8 mouse cellular contexts compared by ENCODE assay signal in the genomic region with DNA sequence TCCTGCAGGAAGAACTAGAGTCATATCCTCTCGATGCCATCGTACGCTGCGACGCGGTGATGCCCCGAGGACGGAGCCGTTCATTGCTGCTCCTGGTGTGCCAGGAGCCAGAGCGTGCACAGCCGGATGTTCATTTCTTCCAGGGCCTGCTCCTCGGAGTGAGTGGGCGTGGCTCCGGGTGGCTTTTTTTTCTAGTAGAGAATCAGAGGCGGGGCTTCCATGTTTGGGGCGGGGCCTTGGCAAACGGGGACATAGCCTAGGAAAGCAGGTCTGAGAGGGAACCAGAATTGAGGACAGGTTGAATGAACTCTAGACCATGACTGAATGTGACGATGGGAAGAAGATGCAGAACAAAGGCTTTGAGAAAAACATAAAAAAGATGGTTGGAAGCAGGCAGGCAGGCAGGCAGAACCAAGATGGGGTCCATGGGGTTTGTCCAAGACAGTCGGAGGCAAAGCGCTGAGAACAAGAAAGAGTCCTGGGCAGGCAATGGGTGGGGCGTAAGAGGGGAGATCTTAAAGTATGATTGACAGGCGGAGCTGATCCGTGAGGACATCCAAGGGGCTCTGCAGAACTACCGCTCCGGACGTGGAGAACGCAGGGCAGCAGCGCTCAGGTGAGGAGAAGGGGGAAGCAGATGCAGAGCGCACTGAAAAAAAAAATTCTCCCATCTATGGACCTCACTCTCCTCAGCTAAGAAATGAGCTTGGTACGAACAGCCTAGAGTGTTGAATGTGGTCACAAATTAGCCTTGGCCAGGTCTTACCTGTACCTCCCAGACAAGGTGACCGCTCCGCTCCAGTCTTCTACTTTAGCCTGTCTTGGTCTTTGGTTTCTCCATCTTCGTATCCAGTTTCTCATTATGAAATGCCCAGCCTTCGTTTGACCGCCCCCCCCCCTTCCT. TPM values are rescaled to one million over a fixed set of nuclear protein-coding genes. Genes with fewer than 3 reads are reported as not detected.
A peak's percentile ranks its signal among the peaks of the same experiment; 100 is the strongest.
DNase-seq lines count a peak whose midpoint lies in the region; ATAC-seq and TF ChIP-seq lines count a peak whose summit lies in the region.

No protein-coding gene starts in this region.

- peak overlapping the region; percentile 87 for H3K4me2 ChIP-seq in embryonic facial prominence, embryonic 14.5 days (ENCODE audit: low read depth, low read length)
- H3K4me2 ChIP-seq in heart, embryonic 14.5 days (ENCODE audit: low read length), result peak overlapping the region; percentile 84
- peak overlapping the region; percentile 82 for H3K4me2 ChIP-seq in kidney, embryonic 15.5 days
- H3K4me2 ChIP-seq in liver, embryonic 14.5 days (ENCODE audit: low read depth), result peak overlapping the region; percentile 47

- H3K4me1 ChIP-seq in embryonic facial prominence, embryonic 14.5 days (ENCODE audit: control insufficient read depth, insufficient read depth, low read length), result 0 out of 2 replicates have a peak, but pooled peaks cover 8% of the 10 kb centered on the region
- peaks cover 5% of the 10 kb centered on the region in 2 experiments; a peak in 3 of 4 replicates for H3K4me1 ChIP-seq in heart, embryonic 14.5 days (ENCODE audit: control insufficient read depth in 2 of 2, insufficient read depth in 2 of 2, low read length in 2 of 2)
- peaks cover 21% of the 10 kb centered on the region for H3K4me1 ChIP-seq in kidney, embryonic 15.5 days
- H3K4me1 ChIP-seq in liver, embryonic 14.5 days (replicated peaks; ENCODE audit: control insufficient read depth in 2 of 2, insufficient read depth in 2 of 2, low read length in 1 of 2), result no peaks in the 10 kb centered on the region

- peak overlapping the region; percentile 44 for H3K4me3 ChIP-seq in embryonic facial prominence, embryonic 14.5 days (ENCODE audit: low read depth, low read length)
- peak overlapping the region; percentile 36 to 41 for H3K4me3 ChIP-seq in heart, embryonic 14.5 days (ENCODE audit: control insufficient read depth in 1 of 2, insufficient read depth in 1 of 2, low read depth in 1 of 2, low read length in 2 of 2)
- H3K4me3 ChIP-seq in kidney, embryonic 15.5 days (replicated peaks), result peak overlapping the region; percentile 45
- no peak overlapping the region for H3K4me3 ChIP-seq in liver, embryonic 14.5 days (ENCODE audit: insufficient read depth in 1 of 2, low read depth in 2 of 2, low read length in 2 of 2)

- H3K36me3 ChIP-seq in embryonic facial prominence, embryonic 14.5 days (ENCODE audit: control insufficient read depth, insufficient read depth, low read length), result no peaks in the 10 kb centered on the region
- no peaks in the 10 kb centered on the region for H3K36me3 ChIP-seq in heart, embryonic 14.5 days (ENCODE audit: control insufficient read depth, insufficient read depth, low read length)
- no peaks in the 10 kb centered on the region for H3K36me3 ChIP-seq in kidney, embryonic 15.5 days
- no peaks in the 10 kb centered on the region for H3K36me3 ChIP-seq in liver, embryonic 14.5 days (replicated peaks; ENCODE audit: control insufficient read depth, insufficient read depth, low read depth)

- TF ChIP-seq EP300 in liver, embryonic 14.5 days (IDR thresholded peaks at IDR 0.05; ENCODE audit: low read depth), result no peak

- peaks cover 43% of the 10 kb centered on the region for H3K27me3 ChIP-seq in embryonic facial prominence, embryonic 14.5 days (replicated peaks; ENCODE audit: control insufficient read depth, insufficient read depth, low read length)
- peaks cover 41% of the 10 kb centered on the region for H3K27me3 ChIP-seq in heart, embryonic 14.5 days (ENCODE audit: control insufficient read depth, insufficient read depth, low read length)
- peaks cover 58% of the 10 kb centered on the region for H3K27me3 ChIP-seq in kidney, embryonic 15.5 days
- H3K27me3 ChIP-seq in liver, embryonic 14.5 days (ENCODE audit: control insufficient read depth, insufficient read depth, low read length), result peaks cover 35% of the 10 kb centered on the region

- H3K27ac ChIP-seq in embryonic facial prominence, embryonic 14.5 days (replicated peaks; ENCODE audit: low read depth, low read length), result no peak overlapping the region
- no peak overlapping the region for H3K27ac ChIP-seq in heart, embryonic 14.5 days (replicated peaks in 1 of 2; ENCODE audit: control insufficient read depth in 1 of 2, insufficient read depth in 1 of 2, low read depth in 2 of 2, low read length in 2 of 2)
- H3K27ac ChIP-seq in kidney, embryonic 15.5 days, result no peak overlapping the region
- no peak overlapping the region for H3K27ac ChIP-seq in liver, embryonic 14.5 days

- H3K9me3 ChIP-seq in embryonic facial prominence, embryonic 14.5 days (ENCODE audit: control insufficient read depth, low read length), result no peaks in the 10 kb centered on the region
- no peaks in the 10 kb centered on the region for H3K9me3 ChIP-seq in heart, embryonic 14.5 days (ENCODE audit: control insufficient read depth, low read length)
- H3K9me3 ChIP-seq in kidney, embryonic 15.5 days (replicated peaks), result no peaks in the 10 kb centered on the region
- H3K9me3 ChIP-seq in liver, embryonic 14.5 days (ENCODE audit: control insufficient read depth, low read length), result no peaks in the 10 kb centered on the region

- H3K9ac ChIP-seq in embryonic facial prominence, embryonic 14.5 days (ENCODE audit: low read depth, low read length), result peak overlapping the region; percentile 56
- H3K9ac ChIP-seq in heart, embryonic 14.5 days (ENCODE audit: low read length), result peak overlapping the region; percentile 60
- H3K9ac ChIP-seq in kidney, embryonic 15.5 days, result peak overlapping the region; percentile 39
- H3K9ac ChIP-seq in liver, embryonic 14.5 days (replicated peaks), result no peak overlapping the region

- peak; percentile 83 for DNase-seq in urinary bladder, postnatal 14 days (ENCODE audit: low spot score)
- DNase-seq in urinary bladder, postnatal 10 days (ENCODE audit: low spot score), result no peak
- peak; percentile 81 for DNase-seq in embryonic facial prominence, embryonic 14.5 days (ENCODE audit: low spot score)
- no peak for DNase-seq in liver, embryonic 14.5 days (ENCODE audit: low read depth in 3 of 3, low spot score in 3 of 3)
- DNase-seq in neural tube, embryonic 10.5 days (ENCODE audit: extremely low spot score, low spot score), result peak; percentile 69
- DNase-seq in urinary bladder, postnatal 36 days (ENCODE audit: low spot score in 2 of 2), result peak; percentile 67 to 72

- WGBS in embryonic facial prominence, embryonic 14.5 days, result 3% methylated on average over 35 of the region's 35 CpGs
- WGBS in heart, embryonic 14.5 days, result 3% methylated on average over 35 of the region's 35 CpGs
- 3% methylated on average over 34 of the region's 35 CpGs for whole genome bisulfite sequencing in kidney, embryonic 15.5 days
- WGBS in liver, embryonic 14.5 days (ENCODE audit: insufficient replicate concordance), result 5% methylated on average over 35 of the region's 35 CpGs

- TF ChIP-seq CTCF in liver, embryonic 14.5 days (IDR thresholded peaks at IDR 0.05; ENCODE audit: low read depth), result no peak

- ATAC-seq in embryonic facial prominence, embryonic 14.5 days (ENCODE audit: low read depth), result peak; percentile 45
- peak; percentile 33; the same call in 1 of the 2 replicates for ATAC-seq in heart, embryonic 14.5 days (ENCODE audit: insufficient number of reproducible peaks, insufficient read depth, low FRiP score, low read depth)
- ATAC-seq in kidney, embryonic 15.5 days (replicated peaks; ENCODE audit: low FRiP score), result peak; percentile 60
- ATAC-seq in liver, embryonic 14.5 days (ENCODE audit: insufficient read depth), result peak; percentile 37; the same call in 1 of the 2 replicates

RNA-seq across cellular contexts. Expression of gene Eps8l1, which starts 10.1 kb away (rescaled TPM):
- 4.9 and 8.0 TPM in 2 replicates for polyA plus RNA-seq in embryonic facial prominence, embryonic 14.5 days (2014; fragmentation: Nextera tagmentation; extraction: Ambion mirVana)
- 2.1 and 4.7 TPM in 2 replicates for polyA plus RNA-seq in heart, embryonic 14.5 days (2014; fragmentation: Nextera tagmentation; extraction: Ambion mirVana)
- polyA plus RNA-seq in kidney, embryonic 15.5 days (2015; fragmentation: Nextera tagmentation; extraction: Ambion mirVana), result 8.9 and 9.0 TPM in 2 replicates
- 1.0 and 1.6 TPM in 2 replicates for polyA plus RNA-seq in liver, embryonic 14.5 days (2012; rRNA removed)
- 0.10 and 1.2 TPM in 2 replicates for polyA plus RNA-seq in liver, embryonic 14.5 days (2014; fragmentation: Nextera tagmentation; extraction: Ambion mirVana)

RNA-seq across cellular contexts. Expression of gene Rdh13, which starts 25.1 kb away (rescaled TPM):
- polyA plus RNA-seq in embryonic facial prominence, embryonic 14.5 days (2014; fragmentation: Nextera tagmentation; extraction: Ambion mirVana), result 21.6 and 23.9 TPM in 2 replicates
- 29.5 and 30.7 TPM in 2 replicates for polyA plus RNA-seq in heart, embryonic 14.5 days (2014; fragmentation: Nextera tagmentation; extraction: Ambion mirVana)
- polyA plus RNA-seq in kidney, embryonic 15.5 days (2015; fragmentation: Nextera tagmentation; extraction: Ambion mirVana), result 30.5 and 30.6 TPM in 2 replicates
- polyA plus RNA-seq in liver, embryonic 14.5 days (2012; rRNA removed), result 3.1 and 4.0 TPM in 2 replicates
- 5.2 and 5.6 TPM in 2 replicates for polyA plus RNA-seq in liver, embryonic 14.5 days (2014; fragmentation: Nextera tagmentation; extraction: Ambion mirVana)

RNA-seq across cellular contexts. Expression of gene Ppp1r12c, which starts 31.0 kb away (rescaled TPM):
- polyA plus RNA-seq in embryonic facial prominence, embryonic 14.5 days (2014; fragmentation: Nextera tagmentation; extraction: Ambion mirVana), result 49.2 and 50.8 TPM in 2 replicates
- polyA plus RNA-seq in heart, embryonic 14.5 days (2014; fragmentation: Nextera tagmentation; extraction: Ambion mirVana), result 41.7 and 47.7 TPM in 2 replicates
- polyA plus RNA-seq in kidney, embryonic 15.5 days (2015; fragmentation: Nextera tagmentation; extraction: Ambion mirVana), result 38.2 and 43.9 TPM in 2 replicates
- polyA plus RNA-seq in liver, embryonic 14.5 days (2012; rRNA removed), result 16.2 and 22.2 TPM in 2 replicates
- polyA plus RNA-seq in liver, embryonic 14.5 days (2014; fragmentation: Nextera tagmentation; extraction: Ambion mirVana), result 15.6 and 22.2 TPM in 2 replicates

RNA-seq across cellular contexts. Expression of gene Tnnt1, which starts 45.7 kb away (rescaled TPM):
- 405 and 459 TPM in 2 replicates for polyA plus RNA-seq in embryonic facial prominence, embryonic 14.5 days (2014; fragmentation: Nextera tagmentation; extraction: Ambion mirVana)
- 479 and 551 TPM in 2 replicates for polyA plus RNA-seq in heart, embryonic 14.5 days (2014; fragmentation: Nextera tagmentation; extraction: Ambion mirVana)
- polyA plus RNA-seq in kidney, embryonic 15.5 days (2015; fragmentation: Nextera tagmentation; extraction: Ambion mirVana), result 37.2 and 48.6 TPM in 2 replicates
- polyA plus RNA-seq in liver, embryonic 14.5 days (2012; rRNA removed), result 2.0 and 4.0 TPM in 2 replicates
- 2.6 and 3.3 TPM in 2 replicates for polyA plus RNA-seq in liver, embryonic 14.5 days (2014; fragmentation: Nextera tagmentation; extraction: Ambion mirVana)

RNA-seq across cellular contexts. Expression of gene Tnni3, which starts 53.5 kb away (rescaled TPM):
- 2.6 and 3.4 TPM in 2 replicates for polyA plus RNA-seq in embryonic facial prominence, embryonic 14.5 days (2014; fragmentation: Nextera tagmentation; extraction: Ambion mirVana)
- 2,958 and 3,056 TPM in 2 replicates for polyA plus RNA-seq in heart, embryonic 14.5 days (2014; fragmentation: Nextera tagmentation; extraction: Ambion mirVana)
- 6.6 and 6.9 TPM in 2 replicates for polyA plus RNA-seq in kidney, embryonic 15.5 days (2015; fragmentation: Nextera tagmentation; extraction: Ambion mirVana)
- polyA plus RNA-seq in liver, embryonic 14.5 days (2012; rRNA removed), result 0.30 and 0.35 TPM in 2 replicates
- 0.45 TPM in 1 of 2 replicates, not detected in the other for polyA plus RNA-seq in liver, embryonic 14.5 days (2014; fragmentation: Nextera tagmentation; extraction: Ambion mirVana)

Comparison
In these comparisons a context has a peak if more than half of its experiments do, and no peak if none do; other contexts are left out.
1. DNase-seq: peak in urinary bladder, postnatal 14 days (single experiment), embryonic facial prominence, embryonic 14.5 days (single experiment), neural tube, embryonic 10.5 days (single experiment) and urinary bladder, postnatal 36 days (2 of 2); none in urinary bladder, postnatal 10 days (single experiment) and liver, embryonic 14.5 days (0 of 3).
2. H3K4me3 ChIP-seq: peak in embryonic facial prominence, embryonic 14.5 days (single experiment), heart, embryonic 14.5 days (2 of 2) and kidney, embryonic 15.5 days (single experiment); none in liver, embryonic 14.5 days (0 of 2).
3. Peak in every context shown above with its lines, with median percentiles within 50 percentile points of each other: ATAC-seq and H3K4me2 ChIP-seq.